Mouse (Mus musculus): Measurements from ENCODE around the gene Rnft1.

Gene Rnft1

DNA sequence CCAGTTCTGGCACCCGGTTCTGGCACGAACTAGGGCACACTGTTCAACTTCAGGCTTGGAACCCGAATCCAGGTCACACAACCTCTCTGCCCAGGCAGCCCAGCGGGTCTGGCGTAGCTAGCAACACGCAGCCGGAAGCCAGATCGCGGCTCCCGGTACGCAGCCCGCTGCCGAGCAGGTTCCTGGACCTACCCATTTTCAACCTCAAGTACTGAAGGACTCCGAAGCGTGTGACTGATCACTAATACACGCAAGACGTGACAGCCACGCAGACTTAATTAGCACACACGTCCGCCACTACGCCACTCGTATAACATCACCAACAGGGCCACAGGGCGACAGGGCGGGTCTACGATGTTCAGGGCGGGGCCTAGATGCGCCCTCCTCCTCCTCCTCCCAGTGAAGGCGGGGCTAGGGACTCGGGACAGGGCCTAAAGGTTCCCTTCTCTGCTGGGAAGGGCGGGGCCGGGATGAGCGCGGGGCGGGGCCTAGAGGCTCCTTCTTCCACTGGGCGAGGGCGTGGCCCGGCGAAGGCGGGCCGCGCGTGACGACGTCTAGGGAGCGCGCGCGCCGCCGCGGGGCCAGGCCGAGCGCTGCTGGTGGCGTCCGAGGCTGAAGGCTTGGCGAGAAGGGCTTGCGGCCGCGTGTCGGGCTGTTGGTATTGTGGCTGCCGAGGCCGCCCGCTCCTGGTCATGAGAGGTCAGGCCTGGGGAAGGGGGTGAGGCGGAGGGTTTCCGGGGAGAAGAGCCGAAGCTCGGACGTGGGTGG lies at the start of gene Rnft1:
Rnft1 (plus strand) TSS at position 557 of the 768 bp plus-strand sequence.
- DNase-seq, result peak; percentile 98

DNA sequence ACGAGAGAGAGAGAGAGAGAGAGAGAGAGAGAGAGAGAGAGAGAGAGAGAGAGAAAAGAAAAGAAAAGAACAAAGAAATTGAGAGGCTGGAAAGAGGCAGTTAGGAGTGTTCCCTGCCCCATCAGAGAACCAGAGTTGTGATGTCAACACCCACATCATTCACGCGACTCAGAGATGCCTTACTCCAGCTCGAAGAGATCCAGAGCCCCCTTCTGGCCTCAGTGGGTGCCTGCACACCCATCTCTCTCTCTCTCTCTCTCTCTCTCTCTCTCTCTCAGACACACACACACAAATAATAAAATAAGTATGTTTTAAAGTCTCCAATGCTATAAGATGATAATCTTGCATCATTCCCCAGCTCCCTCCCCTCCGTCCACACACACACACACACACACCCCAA lies 47.6 kb upstream of the Rnft1 start:
- peak; percentile 6 for DNase-seq

DNA sequence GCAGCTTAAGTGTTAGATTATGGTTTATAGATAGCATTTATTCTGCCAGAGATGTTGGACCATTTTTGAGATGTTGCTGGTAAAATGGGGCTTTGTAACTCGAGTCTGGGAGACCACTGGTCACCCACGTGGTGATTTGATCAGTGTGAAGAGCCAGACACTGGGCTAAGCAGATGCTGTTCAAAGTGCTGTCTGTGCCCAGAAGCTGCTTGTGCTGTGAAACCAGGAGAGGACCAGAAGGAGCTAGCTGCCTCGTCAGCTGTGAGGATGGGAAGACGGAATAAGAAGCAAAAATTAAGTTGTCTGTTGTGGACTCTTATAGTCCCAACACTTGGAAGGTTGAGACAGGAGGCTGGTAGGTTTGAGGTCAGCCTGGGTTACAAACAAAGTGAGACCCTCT lies 46.2 kb upstream of the Rnft1 start:
- no peak for DNase-seq

DNA sequence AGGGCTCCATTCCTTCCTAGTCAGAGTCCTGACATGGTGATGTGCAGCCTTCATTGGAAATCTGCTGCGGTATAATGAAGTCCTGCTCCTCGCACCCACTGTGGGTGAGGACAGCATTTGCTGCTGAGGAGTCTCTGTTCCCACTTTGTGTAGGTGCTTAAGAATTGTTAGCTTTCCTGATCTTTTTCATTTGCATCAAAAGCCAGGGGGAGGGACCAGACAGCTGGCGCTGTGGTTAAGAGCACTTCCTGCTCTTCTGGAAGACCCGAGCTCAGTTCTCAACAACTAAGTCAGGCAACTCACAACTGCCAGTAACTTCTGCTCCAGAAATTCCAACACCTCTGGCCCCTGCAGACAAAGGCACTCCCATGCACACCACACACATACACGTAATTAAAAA lies 43.7 kb upstream of the Rnft1 start:
- DNase-seq, result no peak

DNA sequence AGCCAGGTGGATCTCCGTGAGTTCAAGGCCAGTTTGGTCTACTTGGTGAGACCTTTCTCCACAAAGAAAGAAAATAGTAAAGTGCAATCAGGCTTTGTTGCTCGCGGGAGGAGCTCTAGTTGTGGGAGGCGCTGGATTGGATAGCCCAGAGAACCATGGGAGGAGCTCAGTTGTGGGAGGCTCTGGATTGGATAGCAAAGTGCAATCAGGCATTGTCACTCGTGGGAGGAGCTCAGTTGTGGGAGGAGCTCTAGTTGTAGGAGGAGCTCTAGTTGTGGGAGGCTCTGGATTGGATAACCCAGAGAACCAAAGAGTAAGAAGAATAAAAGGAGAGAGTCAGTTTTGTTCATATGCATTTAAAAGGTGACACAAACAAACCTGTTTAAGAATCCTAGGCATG lies 30.5 kb upstream of the Rnft1 start:
- DNase-seq, result no peak

DNA sequence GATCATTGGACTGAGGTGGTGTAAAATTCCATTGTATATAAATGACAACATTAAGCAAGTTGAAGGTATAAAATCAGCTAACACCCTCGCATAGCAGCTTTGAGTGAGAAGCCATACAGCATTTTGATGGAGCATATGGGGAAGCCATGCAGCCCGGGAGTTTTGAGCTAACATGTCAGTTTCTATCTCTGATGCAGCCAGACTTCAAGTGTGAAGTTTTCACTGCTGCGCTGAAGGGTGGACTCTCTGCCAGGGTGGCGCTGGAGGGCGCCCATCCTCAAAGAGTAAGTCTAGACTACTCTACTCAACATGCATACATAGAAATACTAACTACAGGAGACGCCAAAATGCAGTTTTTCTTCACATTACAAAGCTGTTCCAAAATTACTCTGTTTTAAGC lies 26.9 kb upstream of the Rnft1 start:
- no peak for DNase-seq

DNA sequence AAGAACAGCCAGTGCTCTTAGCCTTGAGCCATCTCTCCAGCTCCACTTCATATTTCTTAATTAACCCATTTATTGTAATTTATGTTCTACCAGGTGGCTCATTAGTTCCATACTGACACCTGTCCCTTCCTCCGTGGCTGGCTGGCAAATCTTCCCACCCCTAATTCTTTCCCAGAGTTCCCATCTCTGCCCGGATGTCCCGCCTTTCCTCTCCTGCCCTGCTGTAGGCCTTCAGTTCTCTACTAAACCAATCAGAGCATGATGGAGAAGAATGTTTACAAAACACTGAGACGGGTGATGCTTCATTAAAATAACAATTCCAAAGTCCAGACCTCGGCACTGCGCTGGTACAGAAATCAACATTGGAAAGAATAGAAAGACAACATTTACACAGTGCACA lies 25.6 kb upstream of the Rnft1 start:
- DNase-seq, result no peak

DNA sequence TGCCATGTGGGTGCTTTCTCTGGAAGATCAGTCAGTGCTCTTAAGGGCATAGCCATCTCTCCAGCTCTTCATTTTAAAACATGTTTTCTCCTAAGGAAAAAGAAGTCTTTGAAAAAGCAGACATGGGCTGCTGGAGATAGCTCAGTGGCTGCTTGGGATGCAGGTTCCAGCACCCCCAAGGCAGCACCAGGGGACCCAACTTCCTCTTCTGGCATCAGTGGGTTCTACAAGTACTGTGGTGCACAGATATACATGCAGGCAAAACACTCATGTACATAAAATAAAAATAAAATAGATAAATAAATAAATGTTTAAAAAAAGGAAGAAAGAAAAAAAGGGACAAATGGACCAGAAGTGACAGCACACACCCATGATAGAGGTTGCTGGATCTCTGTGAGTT lies 21.9 kb upstream of the Rnft1 start:
- DNase-seq, result no peak

DNA sequence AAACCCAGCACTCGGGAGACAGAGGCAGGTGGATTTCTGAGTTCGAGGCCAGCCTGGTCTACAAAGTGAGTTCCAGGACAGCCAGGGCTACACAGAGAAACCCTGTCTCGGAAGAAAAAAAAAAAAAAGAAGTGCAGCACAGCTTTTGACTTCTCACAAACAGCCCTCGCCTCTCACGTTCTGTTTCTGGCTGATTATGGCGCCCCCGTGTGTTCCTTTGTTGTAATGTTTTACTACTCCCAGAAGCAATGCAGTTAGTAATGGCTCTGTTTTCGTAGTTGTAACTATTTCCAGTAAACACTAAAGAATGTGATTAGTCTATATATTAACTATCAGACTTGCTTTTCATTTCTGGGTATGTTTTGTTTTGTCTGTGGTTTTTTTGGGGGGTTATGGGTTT lies 20.2 kb upstream of the Rnft1 start:
- DNase-seq, result peak; percentile 57

DNA sequence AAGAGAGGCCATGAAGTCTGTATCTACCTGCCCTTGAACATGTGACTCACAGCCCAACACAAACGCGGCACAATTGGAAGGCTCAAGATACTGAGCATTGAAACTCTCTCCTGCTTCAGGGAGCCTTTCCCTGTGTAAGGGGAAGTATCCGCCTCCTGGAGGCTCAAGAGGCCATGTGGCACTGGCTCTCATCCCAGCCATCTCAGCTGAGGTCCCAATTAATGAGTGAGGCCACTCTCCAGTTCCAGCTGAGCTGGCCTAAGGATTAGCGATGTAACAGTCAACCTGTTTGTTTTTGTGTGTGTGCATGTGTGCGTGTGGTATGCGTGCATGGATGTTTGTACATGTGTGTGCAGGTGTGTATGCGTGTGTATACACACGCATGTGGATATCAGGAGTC lies 16.1 kb upstream of the Rnft1 start:
- DNase-seq, result peak; percentile 60

DNA sequence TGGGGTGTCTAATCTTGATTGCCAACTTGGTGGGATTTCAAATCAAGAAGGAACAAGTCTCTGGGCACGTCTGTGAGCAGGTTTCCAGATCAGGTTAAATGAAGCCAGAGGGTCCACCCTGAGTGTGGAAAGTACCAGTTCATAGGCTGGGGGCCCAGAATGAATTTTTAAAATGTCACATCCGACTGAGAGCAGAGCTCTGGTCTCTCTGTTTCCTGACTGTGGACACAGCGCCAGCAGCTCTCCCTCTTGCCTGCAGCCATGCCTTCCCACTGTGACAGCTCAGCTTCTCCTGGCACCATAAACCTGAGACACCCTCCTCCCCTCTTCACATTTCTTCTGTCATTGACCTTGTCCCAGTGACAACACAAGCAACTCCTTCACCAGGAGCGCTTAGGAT lies 15.5 kb upstream of the Rnft1 start:
- DNase-seq, result peak; percentile 28

DNA sequence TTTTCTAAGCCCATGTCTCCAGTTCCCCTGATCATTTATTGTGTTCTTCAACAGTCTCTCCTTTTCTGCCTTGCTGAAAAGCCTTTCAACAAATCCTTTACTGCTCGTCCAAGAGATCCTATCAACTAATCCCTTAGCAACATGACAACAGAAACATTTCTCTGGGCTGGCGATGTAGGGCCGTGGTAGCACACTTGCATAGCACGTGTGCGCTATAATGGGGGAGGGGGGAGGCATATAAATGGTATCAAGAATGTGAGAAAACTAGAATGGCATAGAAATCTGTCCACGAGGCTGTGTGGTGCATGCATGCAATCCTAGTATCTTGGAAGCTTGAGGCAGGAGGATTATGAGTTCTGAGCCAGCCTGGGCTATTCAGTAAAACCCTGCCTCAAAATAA lies 12.7 kb upstream of the Rnft1 start:
- DNase-seq, result no peak

DNA sequence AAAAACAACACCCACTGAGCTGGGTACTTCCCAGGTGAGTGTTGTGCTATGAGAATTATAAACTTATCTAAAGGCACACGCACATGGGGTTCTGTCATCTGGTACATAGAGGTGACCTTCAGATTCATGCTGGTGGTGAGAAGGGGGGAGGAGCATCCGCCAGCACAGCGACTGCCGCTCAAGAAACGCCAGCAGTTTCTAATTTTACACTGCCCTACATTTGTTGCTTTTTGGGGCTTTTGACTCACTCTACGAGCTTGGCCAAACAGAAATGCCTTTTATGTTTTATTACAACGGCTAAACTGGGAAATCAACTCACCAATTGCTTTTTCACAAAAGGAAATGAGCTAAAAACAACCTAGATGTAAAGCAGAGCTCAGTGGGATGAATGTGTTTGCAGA lies 11.7 kb upstream of the Rnft1 start:
- DNase-seq, result peak; percentile 53

DNA sequence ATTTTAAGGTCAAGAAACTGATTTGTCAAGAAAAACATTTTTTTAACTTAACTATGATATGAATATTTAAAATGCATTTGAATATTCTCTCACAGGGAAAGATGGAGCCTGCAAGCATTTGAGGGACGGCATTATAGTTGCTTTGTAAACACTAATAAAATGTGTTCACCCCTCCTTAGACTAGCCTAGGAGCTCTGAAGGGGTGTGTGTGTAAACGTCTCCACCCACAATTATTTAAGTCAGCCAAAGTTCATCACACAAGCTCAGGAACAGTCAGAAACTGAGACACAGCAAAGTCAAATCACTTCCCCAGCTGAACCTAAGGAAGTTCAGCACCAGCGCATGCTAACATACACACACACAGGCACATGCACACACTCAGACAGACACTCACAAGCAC lies 10.9 kb upstream of the Rnft1 start:
- DNase-seq, result no peak

DNA sequence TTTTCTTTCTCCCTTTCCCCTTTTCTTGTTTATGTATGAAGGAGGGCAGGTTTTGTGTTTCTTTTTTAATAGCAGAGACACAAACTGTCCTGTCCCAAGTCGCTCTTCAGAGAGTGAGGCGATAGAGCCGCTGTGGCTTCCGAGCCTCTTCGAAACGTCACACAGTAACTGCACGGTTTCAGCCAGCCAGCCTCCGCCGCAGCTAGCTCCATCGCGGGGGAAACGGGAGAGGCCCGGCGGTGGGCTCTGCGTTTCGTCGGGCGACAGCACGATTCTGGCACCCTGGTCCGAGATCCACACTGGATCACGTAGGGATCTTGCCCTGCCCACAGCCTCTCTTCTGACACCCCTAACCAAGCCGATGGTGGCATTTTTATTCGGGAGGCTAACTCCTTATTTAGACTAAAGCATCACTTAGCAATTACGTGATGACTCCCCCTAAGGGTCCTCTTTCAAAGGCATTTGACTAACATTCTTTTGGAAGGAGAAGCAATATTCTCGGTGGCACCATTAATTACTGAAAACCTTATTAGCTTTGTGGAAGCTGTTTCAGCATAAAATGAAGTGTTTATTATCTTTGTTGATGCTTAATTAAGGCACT lies 553 bp downstream of the Rnft1 start:
- DNase-seq, result no peak

DNA sequence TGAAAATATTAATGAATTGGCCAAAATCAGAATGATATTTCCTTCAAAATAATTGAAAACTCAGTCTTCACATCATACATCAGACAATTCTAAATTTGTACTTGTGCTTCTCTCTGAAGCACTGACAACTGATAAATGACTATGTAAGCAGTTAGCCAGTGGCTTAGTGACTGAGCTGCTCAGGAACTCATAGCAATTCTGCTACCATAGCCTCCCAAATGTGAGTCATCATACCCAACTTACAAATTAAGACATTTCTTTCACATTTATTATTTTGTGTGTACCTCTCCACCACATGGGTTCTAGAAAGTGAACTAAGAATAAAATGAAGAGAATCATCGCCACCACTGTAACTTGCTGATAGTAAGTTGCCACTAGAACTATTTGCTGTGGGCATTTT lies 6.3 kb downstream of the Rnft1 start:
- no peak for DNase-seq

DNA sequence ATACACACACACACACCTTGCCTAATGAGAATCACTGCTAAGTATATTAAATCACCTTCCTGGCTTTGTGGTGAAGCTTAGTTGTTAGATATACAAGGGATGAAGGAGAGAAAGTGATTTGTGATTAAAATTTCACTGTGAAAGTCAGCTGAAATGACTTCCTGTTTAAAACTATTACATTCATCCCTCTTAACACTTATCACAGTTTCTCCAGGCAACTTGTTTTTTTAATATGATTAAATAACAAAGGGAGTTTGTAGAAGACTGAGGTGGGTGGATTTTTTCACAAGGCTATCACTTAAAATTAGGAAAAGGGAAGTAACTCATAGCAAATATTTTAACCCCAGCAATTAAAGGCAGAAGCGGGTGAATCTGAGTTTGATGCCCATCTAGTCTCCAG lies 12.9 kb downstream of the Rnft1 start:
- no peak for DNase-seq

DNA sequence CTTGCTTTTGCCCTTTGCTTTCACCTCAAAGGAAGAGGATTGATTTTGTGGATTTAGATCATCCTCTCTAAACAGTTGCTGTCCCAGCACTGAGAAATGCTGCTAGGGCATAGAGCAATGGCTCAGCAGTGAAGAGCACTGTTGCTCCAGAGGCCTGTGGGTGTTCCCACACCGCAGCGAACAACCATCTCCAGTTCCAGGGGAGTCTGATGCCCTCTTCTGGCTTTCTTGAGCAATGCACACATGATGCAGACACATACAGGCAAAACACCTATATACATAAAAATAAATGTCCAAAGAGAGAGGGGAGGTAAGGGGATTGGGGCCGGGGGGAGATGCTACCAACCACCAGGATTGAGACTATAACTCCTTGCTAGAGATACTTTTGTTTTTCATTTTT lies 13.5 kb downstream of the Rnft1 start:
- no peak for DNase-seq

DNA sequence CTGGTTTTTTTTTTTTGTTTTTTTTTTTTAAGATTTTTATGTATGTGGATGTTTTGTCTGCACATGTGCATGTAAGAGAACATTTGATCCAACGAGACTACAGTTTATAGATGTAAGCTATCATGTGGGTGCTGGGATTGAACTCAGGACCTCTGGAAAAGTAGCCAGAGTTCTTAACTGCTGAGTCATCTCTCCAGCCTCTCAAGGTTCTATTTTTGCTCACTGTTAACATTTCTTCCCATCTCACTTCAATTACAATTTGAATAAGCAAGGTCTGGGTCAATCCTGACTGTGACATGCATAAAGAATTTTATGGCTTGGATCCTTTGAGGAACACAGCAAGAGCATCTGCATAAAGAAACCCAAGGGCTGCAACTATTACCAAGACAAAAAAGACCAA lies 16.3 kb downstream of the Rnft1 start:
- no peak for DNase-seq

DNA sequence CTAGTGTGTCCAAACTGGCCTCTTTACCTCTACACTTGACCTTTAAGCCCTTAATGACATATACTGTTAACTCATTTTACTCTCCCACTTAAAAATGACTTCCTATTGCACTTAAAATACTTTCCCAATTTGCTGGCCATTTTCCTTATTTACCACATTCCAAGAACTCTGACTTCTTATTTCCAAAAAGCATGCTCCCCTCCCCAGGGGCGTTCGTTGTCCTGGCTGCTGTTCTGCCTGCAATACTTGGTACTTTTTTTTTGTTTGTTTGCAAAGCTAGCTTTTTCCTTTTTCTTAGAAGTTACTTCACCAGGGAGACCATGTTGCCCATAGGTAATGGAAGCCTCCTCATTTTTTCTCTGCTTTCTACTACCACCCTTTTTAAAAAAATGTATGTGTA lies 18.7 kb downstream of the Rnft1 start:
- no peak for DNase-seq

DNA sequence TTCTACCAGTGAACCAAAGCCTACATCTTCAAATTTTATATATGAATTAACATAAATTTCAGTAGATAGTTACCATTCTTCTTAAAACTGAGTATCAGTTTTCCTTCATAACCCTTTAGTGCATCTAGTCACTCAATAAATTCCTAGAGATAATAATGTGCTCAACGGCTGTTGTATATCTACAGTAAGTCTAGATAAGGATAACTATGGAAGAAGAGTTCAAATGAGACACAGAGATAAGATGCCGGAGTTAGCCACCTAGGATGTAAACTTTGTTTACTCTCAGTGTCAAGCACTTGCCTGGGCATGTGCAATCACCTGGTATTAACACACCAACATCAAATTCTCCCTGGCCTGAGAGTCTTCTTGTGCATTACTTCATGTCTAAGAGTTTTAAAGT lies 22.9 kb downstream of the Rnft1 start:
- DNase-seq, result no peak

DNA sequence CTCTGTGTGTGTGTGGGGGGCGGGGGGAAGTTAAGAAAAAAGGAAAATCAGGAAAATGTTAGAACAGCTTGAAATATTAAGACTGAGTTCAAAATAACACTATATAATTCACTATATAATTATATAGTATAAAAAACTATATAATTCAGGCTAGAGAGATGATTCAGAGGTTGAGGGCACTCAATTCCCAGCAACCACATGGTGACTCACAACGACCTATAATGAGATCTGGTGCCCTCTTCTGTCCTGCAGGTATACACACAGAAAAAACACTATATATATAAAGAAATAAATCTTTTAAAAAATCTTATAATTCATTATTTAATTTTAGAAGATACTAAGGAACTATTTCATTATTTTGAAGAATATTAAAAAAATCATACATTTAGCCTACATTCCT lies 23.5 kb downstream of the Rnft1 start:
- DNase-seq, result no peak

DNA sequence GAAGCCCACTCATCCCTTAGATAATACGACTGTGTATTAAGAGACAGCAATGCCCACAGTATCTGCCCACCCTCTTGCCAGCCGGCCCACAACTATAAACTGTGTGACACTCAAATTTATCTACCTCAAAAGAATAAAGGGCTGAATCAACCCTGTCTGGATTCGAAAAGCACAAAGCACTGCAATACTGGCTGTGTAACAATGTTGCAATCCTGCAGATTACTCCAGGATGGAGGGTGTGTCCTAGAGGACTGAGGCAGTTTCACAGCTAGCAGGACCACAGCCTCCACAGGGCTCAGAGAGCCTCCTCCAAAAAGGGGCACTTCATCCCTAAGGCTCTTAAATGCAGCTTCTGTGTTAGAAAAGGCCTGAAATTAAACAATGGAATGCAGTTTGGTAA lies 32.2 kb downstream of the Rnft1 start:
- DNase-seq, result no peak

DNA sequence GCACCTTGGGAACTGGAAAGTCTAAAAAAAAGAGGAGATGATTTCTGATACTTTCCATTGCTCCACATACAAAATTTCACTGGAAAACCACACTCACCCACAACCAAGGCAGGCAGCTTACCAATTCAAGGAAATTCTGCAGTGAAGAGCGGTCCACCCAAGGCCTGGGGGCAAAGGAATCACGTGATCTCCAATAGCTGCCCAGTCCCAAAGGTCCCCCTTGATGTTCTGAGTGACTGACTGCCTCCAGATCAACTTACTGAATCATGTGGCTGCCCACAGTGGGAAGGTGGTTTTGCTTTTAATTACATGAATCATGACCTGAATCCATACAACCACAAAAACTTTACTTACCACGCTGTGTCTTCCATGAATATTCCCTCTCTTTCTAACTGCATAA lies 32.8 kb downstream of the Rnft1 start:
- no peak for DNase-seq

DNA sequence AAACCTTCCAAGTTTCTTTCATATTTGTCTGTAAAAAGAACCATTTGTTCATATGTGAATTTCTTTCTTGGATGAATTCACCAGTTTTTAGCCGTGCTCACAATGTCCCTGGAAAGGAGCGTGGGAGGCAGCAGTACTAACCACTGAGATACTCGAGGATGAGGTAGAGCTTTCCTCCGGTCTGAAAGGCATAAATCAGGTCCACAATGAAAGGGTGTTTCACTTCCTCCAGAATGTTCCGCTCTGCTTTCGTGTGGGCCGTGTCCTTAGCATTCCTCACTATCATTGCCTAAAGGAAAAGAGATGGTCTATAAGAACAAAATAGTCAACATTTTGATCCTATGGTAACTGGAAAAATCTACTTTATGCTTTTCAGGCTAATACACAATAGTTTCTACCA lies 35.3 kb downstream of the Rnft1 start:
- no peak for DNase-seq

Measured in cerebellum, adult 8-10 months (tissue).